ENCODE assay signal across 25 mouse cellular contexts in the genomic region with DNA sequence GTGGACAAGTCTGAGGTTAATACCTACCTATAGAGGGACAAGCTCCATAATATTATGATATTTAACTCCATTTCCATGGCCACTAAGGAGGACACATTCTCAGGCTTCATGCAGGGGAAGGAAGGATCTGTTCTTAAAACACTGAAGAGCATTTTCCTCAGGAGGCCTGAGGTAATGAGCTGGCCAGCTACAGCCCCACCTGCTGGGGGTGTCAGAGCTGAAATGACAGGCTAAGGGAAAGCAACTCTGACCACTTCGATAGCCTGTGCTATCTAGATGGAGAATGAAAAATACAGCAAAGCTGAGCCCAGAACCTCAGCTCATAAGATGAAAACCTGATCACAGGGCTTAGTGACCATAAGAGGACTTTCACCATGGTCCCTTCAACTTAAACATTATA.
DNase-seq lines count a peak whose midpoint lies in the region; ATAC-seq and TF ChIP-seq lines count a peak whose summit lies in the region.
"Had no signal": no experiment of that assay in that cellular context is flagged by ENCODE, and none has a peak within 500 bp of the region (broad histone marks: within the 10 kb centered on the region; RNA-seq: fewer than 3 reads in every experiment).

No protein-coding gene starts in this region.

- no peak overlapping the region for H3K4me3 ChIP-seq in layer of hippocampus, adult 2 months
- H3K4me3 ChIP-seq in CH12.LX (replicated peaks in 1 of 3; ENCODE audit: low read depth in 2 of 3, low read length in 2 of 3, poor library complexity in 1 of 3), result no peak overlapping the region
- no peak overlapping the region for H3K4me3 ChIP-seq in hindbrain, postnatal 0 days (ENCODE audit: low read length)
- H3K4me3 ChIP-seq: embryonic facial prominence, embryonic 10.5 days; forebrain, embryonic 15.5 days; heart, embryonic 12.5 days; limb, embryonic 15.5 days; megakaryocyte, embryonic 14.5 days; midbrain, embryonic 13.5 days; neural tube, embryonic 13.5 days had no signal

- no peak overlapping the region for H3K27ac ChIP-seq in layer of hippocampus, adult 2 months
- no peak overlapping the region for H3K27ac ChIP-seq in CH12.LX (ENCODE audit: insufficient read depth, low read depth)
- no peak overlapping the region for H3K27ac ChIP-seq in hindbrain, postnatal 0 days
- H3K27ac ChIP-seq: embryonic facial prominence, embryonic 10.5 days; forebrain, embryonic 15.5 days; limb, embryonic 15.5 days; liver, embryonic 14.5 days; midbrain, embryonic 13.5 days; neural tube, embryonic 13.5 days had no signal

- in situ Hi-C loops in CH12.LX (cut with MboI; ENCODE audit: low pct_ligation_motif_present, low pct_unique_long_range_greater_than_20kb, low sequenced_read_pairs), result no loop called here

- TF ChIP-seq RAD21 in CH12.LX (IDR thresholded peaks at IDR 0.05; ENCODE audit: low read depth, low read length), result peak; percentile 61

- H3K4me1 ChIP-seq in CH12.LX (ENCODE audit: control insufficient read depth in 1 of 2, insufficient read depth in 2 of 2), result peaks cover 3 to 14% of the 10 kb centered on the region in 2 experiments; a peak in 3 of 4 replicates
- H3K4me1 ChIP-seq in hindbrain, postnatal 0 days (ENCODE audit: insufficient read depth, low read length), result no peaks in the 10 kb centered on the region
- H3K4me1 ChIP-seq: embryonic facial prominence, embryonic 10.5 days; forebrain, embryonic 15.5 days; heart, embryonic 12.5 days; limb, embryonic 15.5 days; megakaryocyte, embryonic 14.5 days; midbrain, embryonic 13.5 days; neural tube, embryonic 13.5 days had no signal

- no peak for ATAC-seq in hindbrain, postnatal 0 days
- ATAC-seq: activated CD4-positive, CD25-positive, alpha-beta regulatory T cell, adult 4 months; forebrain, embryonic 15.5 days; midbrain, embryonic 13.5 days had no signal

- no peak overlapping the region for H3K4me2 ChIP-seq in CH12.LX (ENCODE audit: insufficient read depth, low read depth, poor library complexity, severe bottlenecking)
- H3K4me2 ChIP-seq in hindbrain, postnatal 0 days (ENCODE audit: low read depth, low read length), result no peak overlapping the region
- H3K4me2 ChIP-seq: forebrain, embryonic 15.5 days; heart, embryonic 12.5 days; limb, embryonic 15.5 days; midbrain, embryonic 13.5 days; neural tube, embryonic 13.5 days had no signal

- no peak overlapping the region for H3K9ac ChIP-seq in CH12.LX (ENCODE audit: insufficient read depth, low read depth)
- no peak overlapping the region for H3K9ac ChIP-seq in hindbrain, postnatal 0 days (replicated peaks; ENCODE audit: low read length)
- H3K9ac ChIP-seq: forebrain, embryonic 15.5 days; heart, embryonic 12.5 days; limb, embryonic 15.5 days; liver, embryonic 14.5 days; midbrain, embryonic 13.5 days; neural tube, embryonic 13.5 days had no signal

- WGBS in hindbrain, postnatal 0 days, result 57% methylated on average over 1 of the region's 1 CpGs

- peaks cover 3% of the 10 kb centered on the region for H3K9me3 ChIP-seq in CH12.LX (replicated peaks; ENCODE audit: low read length)
- H3K9me3 ChIP-seq in hindbrain, postnatal 0 days (ENCODE audit: low read length), result no peaks in the 10 kb centered on the region
- H3K9me3 ChIP-seq: forebrain, embryonic 15.5 days; limb, embryonic 15.5 days; megakaryocyte, embryonic 14.5 days; midbrain, embryonic 13.5 days; neural tube, embryonic 13.5 days had no signal

- no peak for TF ChIP-seq EP300 in CH12.LX (IDR thresholded peaks at IDR 0.05; ENCODE audit: low read length)

- no peak for TF ChIP-seq POLR2A in CH12.LX (IDR thresholded peaks at IDR 0.05; ENCODE audit: low read depth, low read length)

- no peaks in the 10 kb centered on the region for H3K79me2 ChIP-seq in CH12.LX (replicated peaks; ENCODE audit: control insufficient read depth, extremely low read depth, insufficient read depth, poor library complexity, severe bottlenecking)

- TF ChIP-seq CTCF in layer of hippocampus, adult 2 months (conservative IDR thresholded peaks at IDR 0.05), result peak; percentile 27
- peak in 1 of 2 experiments; percentile 67; a peak in 2 of 4 replicates for TF ChIP-seq CTCF in CH12.LX (conservative IDR thresholded peaks at IDR 0.05 in 1 of 2, IDR thresholded peaks at IDR 0.05 in 1 of 2; ENCODE audit: low read depth in 2 of 2, low read length in 2 of 2)
- no peak; the same call in 1 of the 2 replicates for TF ChIP-seq CTCF in hindbrain, postnatal 0 days (IDR thresholded peaks at IDR 0.05; ENCODE audit: low read depth)

- H3K36me3 ChIP-seq in CH12.LX (replicated peaks in 1 of 2; ENCODE audit: control insufficient read depth in 1 of 2, insufficient read depth in 1 of 2, low read length in 1 of 2), result no peaks in the 10 kb centered on the region
- H3K36me3 ChIP-seq in hindbrain, postnatal 0 days (ENCODE audit: insufficient read depth, low read length), result no peaks in the 10 kb centered on the region
- H3K36me3 ChIP-seq: embryonic facial prominence, embryonic 10.5 days; forebrain, embryonic 15.5 days; heart, embryonic 12.5 days; limb, embryonic 15.5 days; midbrain, embryonic 13.5 days; neural tube, embryonic 13.5 days had no signal

- no peaks in the 10 kb centered on the region for H3K27me3 ChIP-seq in CH12.LX (replicated peaks)
- H3K27me3 ChIP-seq in hindbrain, postnatal 0 days (ENCODE audit: insufficient read depth, low read length), result no peaks in the 10 kb centered on the region
- H3K27me3 ChIP-seq: forebrain, embryonic 15.5 days; heart, embryonic 12.5 days; limb, embryonic 15.5 days; megakaryocyte, embryonic 14.5 days; midbrain, embryonic 13.5 days; neural tube, embryonic 13.5 days had no signal

- peak; percentile 2 for DNase-seq in embryo, embryonic 10.5 days (ENCODE audit: low spot score)
- DNase-seq in embryo, embryonic 10 days (ENCODE audit: low spot score), result no peak
- DNase-seq in layer of hippocampus, adult 2 months (ENCODE audit: low spot score in 2 of 2), result no peak
- no peak for DNase-seq in layer of hippocampus, postnatal 10 days (ENCODE audit: low spot score in 2 of 2)
- DNase-seq in 3T3-L1 (ENCODE audit: low read depth, low spot score) (peak; percentile 28), CH12.LX (ENCODE audit: extremely low read depth) (peak; percentile 26)
- no peak for DNase-seq in hindbrain, postnatal 0 days (ENCODE audit: low spot score)
- no peak for DNase-seq in layer of hippocampus, adult 9-11 months
- DNase-seq: adrenal gland, postnatal 10 days; gastrocnemius, postnatal 10 days; heart, adult 11 months; heart, postnatal 10 days; kidney, adult 8-10 months; kidney, postnatal 25 days; lung, postnatal 14 days; thymus, postnatal 25 days had no signal

- dilution Hi-C loops in CH12.LX (cut with MboI; ENCODE audit: extremely low pct_ligation_motif_present, extremely low pct_unique_long_range_greater_than_20kb, low sequenced_read_pairs), result no loop called here

TF ChIP-seq in CH12.LX, 34 proteins besides CTCF, POLR2A, EP300 and RAD21:
- peak; percentile 10; the same call in 1 of the 2 replicates for TF ChIP-seq ZC3H11A (IDR thresholded peaks at IDR 0.05; ENCODE audit: low read depth, low read length)
- TF ChIP-seq SMC3 (IDR thresholded peaks at IDR 0.05; ENCODE audit: low read depth, low read length), result peak; percentile 88
- TF ChIP-seq BHLHE40 (IDR thresholded peaks at IDR 0.05; ENCODE audit: low read depth, low read length), result no peak
- no peak for TF ChIP-seq JUN (IDR thresholded peaks at IDR 0.05; ENCODE audit: insufficient read depth, low read depth, low read length)
- no peak for TF ChIP-seq UBTF (IDR thresholded peaks at IDR 0.05; ENCODE audit: low read depth, low read length)
- TF ChIP-seq SIN3A (IDR thresholded peaks at IDR 0.05; ENCODE audit: low read length), result no peak
- TF ChIP-seq CHD2 (IDR thresholded peaks at IDR 0.05; ENCODE audit: low read length), result no peak

Comparison
In these comparisons a context has a peak if more than half of its experiments do, and no peak if none do; other contexts are left out.
1. DNase-seq: peak in embryo, embryonic 10.5 days (single experiment), 3T3-L1 (single experiment) and CH12.LX (single experiment); none in embryo, embryonic 10 days (single experiment), layer of hippocampus, adult 2 months (0 of 2), layer of hippocampus, postnatal 10 days (0 of 2), hindbrain, postnatal 0 days (single experiment) and layer of hippocampus, adult 9-11 months (single experiment).